Mouse (Mus musculus) adipose tissue, adult 10 weeks (tissue): ENCODE results near the gene Cmtm1. TPM values are rescaled to one million over a fixed set of nuclear protein-coding genes. Genes with fewer than 3 reads are reported as not detected.

Experiments used
- polyA plus RNA-seq: library from polyadenylated mRNA; stranded (reverse); fragments of 350-450 nt; fragmentation: Illumina TruSeq; extraction: RNeasy Lipid Tissue Mini Kit (QIAGEN cat#74804); gene quantifications from one replicate; pipeline ENCODE4 v1.2.3, GENCODE M21; 2014; ENCODE audit warnings: low read depth, low replicate concordance

The Cmtm1 gene
- not detected for polyA plus RNA-seq

DNA sequence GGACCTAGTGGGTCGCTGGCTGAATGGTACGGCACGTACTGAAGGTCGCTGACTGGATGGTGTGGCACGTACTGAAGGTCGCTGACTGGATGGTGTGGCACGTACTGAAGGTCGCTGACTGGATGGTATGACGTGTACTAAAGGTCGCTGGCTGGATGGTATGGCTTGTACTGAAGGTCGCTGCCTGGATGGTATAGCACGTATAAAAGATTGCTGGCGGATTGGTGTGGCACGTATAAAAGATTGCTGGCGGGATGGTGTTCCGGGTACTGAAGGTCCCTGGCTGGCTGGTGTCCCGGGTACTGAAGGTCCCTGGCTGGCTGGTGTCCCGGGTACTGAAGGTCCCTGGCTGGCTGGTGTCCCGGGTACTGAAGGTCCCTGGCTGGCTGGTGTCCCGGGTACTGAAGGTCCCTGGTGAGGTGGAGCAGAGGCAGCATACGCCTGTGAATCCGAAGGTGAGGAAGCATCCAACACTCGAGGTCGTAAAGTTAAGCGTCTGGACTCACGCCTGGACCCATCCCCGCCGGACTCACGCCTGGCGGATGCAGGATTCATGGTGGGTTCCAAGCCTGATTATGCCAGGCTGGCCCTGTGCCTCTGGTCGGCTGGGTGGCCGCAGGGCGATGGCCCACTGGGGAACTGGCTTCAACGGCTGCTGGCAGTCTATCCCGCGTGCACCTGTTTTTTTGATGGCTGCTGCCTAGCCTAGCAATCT lies at the start of gene Cmtm1, which contains the start of gene Gm45711:
Cmtm1 (minus strand) TSS at position 705 of the 715 bp plus-strand sequence.
Gm45711 (minus strand) TSS at position 641 of the 715 bp plus-strand sequence.

DNA sequence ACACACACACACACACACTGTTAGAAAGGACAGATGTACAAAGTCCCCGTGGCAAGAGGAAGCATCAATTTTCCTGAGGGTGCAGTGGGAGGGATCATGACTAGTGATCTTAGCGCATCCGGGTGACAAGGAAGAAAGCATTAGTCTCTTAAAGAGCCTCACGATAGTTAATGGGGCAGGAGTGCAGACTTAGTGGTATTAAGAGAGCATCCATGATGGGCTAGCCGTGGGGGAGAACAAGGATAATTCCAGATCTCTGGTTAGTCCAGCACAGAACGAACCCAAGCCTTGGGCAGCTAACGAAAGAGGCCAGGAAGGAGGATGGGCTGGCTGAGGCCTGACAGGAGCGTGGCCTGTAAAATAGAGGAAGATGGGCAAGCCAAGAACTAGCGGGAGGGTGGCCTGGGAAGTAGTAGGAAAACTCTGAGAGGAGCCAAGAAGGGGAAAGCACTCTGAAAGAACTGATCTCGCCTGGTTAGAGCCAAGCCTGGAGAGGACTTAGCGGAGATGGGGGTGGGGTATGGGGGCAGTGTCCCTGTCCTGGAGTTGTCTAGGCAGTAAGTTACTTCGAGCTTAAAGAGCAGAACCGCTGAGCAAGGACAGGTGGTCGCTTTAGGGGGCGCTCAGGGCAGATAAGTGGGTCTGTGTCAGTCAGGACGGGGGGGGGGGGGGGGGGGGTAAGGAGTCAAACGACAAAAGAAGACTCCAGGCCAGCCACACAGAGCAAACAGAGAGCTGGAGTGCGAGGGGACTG lies 29.5 kb upstream of the Cmtm1 start, which contains the start of gene Cmtm3:
Cmtm3 (plus strand) TSS at position 182 of the 754 bp plus-strand sequence.

GRCm38 (mm10) chr8:104321930-104322329 lies 12.0 kb upstream of the Cmtm1 start, which contains the start of gene Cmtm2b:
Gene Cmtm2b (plus strand): TSS chr8:104322230.

DNA sequence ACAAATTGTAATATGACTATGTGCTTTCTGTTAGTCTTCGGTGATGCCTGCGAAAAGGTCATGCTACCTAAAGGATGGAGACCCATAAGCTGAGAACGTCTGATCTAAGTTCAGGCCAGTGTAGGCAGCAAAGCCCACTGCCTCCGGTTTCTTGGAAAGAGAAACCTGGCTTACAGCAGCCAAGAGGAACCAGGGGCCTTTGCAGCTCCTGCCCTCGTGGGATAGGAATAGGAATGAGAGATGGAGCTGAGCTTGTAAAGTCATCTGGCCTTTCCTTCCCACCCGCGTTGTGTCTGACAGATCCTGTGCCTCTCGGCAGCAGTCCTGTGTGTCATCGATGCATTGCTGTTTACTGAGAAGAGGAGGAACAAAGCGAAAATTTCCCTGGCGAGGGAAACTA lies 11.3 kb upstream of the Cmtm1 start, which contains the start of gene Gm11020:
Gm11020 (plus strand) TSS at position 301 of the 400 bp plus-strand sequence.

GRCm38 (mm10) chr8:104293081-104293480 lies 16.9 kb downstream of the Cmtm1 start, which contains the start of gene Cmtm2a:
Gene Cmtm2a (minus strand): TSS chr8:104293181.

DNA sequence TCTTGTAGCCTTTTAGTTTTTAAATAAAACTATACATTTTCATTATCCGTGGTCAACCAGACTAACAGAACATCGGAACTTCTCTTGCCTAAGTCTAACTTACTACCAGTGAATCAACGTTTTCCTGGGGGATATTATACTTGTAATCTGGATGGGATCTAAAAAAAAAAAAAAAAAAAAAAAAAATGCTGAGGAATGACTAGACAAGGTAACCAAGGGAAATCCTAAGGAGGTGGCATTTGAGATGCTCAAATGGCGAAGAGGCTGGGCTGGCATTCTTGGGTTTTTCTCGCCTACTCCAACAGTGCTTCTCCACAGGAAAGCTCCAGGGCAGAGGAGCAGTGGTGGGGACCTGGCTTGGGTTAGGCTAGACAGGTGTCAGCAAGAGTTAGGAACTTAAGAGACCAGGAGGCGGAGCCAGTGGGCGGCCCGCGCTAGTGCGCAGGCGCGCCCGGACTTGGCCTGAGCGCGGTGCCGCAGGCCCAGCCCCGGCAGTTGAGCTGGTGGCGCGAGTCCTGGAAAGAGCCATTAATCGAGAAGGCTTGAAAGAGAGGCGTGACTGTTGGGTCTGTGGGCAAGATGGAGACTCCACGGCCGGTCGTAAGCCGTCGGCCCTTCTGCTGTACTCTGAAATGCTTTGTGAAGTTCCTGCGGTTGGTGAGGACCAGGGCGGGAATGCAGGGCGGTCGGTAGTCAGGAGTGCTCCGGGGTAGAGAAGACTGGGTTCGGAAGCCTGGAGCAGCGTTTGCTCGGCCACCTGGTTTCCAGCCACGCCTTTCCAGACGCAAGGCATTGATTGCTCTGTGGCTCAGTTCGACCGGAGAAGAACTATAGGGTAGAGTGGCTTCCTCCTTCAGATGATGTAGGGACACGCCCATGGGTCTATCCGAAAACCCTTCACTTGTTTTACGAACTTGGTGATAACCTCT lies 59.2 kb downstream of the Cmtm1 start, which contains the start of gene Cklf:
Cklf (plus strand) TSS at position 423 of the 929 bp plus-strand sequence.

DNA sequence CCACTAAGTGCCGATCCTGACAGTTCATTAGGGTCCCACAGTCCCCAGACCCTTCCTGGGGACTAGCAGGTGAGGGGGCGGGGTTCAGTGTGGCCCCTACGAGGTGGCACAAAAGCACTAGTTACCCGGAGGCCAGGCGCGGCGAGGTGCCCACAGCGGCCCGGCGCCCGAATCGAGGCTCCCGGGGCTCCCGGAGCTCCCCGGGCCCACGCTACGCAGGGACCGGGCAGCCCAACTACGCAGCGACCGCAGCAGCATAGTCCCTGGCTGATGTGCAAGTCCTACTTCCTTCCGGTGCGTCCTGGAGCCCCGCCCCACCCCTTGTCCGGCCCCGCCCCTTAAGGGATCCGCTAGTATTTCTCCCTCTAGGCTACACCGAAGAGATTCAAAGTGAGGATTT lies 61.7 kb downstream of the Cmtm1 start, which contains the start of gene Tk2:
Tk2 (minus strand) TSS at position 283 of the 400 bp plus-strand sequence.

Other genes with a start within 250 kb of the Cmtm1 start
- gene Cdh5, start 208.5 kb downstream of the Cmtm1 start, polyA plus RNA-seq: 67.2 TPM
- 0.37 TPM for gene Bean1, start 139.7 kb downstream of the Cmtm1 start, polyA plus RNA-seq
- 36.2 TPM for gene Tk2, start 61.6 kb downstream of the Cmtm1 start, polyA plus RNA-seq
- 27.2 TPM for gene Cklf, start 59.3 kb downstream of the Cmtm1 start, polyA plus RNA-seq
- gene Cmtm2a, start 17.0 kb downstream of the Cmtm1 start, polyA plus RNA-seq: 18.3 TPM
- gene Gm45711, start 64 bp downstream of the Cmtm1 start, polyA plus RNA-seq: 1.7 TPM
- gene Gm11020, start 11.4 kb upstream of the Cmtm1 start, polyA plus RNA-seq: not detected
- 10.0 TPM for gene Cmtm2b, start 12.1 kb upstream of the Cmtm1 start, polyA plus RNA-seq
- gene Cmtm3, start 29.3 kb upstream of the Cmtm1 start, polyA plus RNA-seq: 41.5 TPM
- 36.8 TPM for gene Cmtm4, start 85.7 kb upstream of the Cmtm1 start, polyA plus RNA-seq
- 51.8 TPM for gene Dync1li2, start 132.9 kb upstream of the Cmtm1 start, polyA plus RNA-seq
- 1.2 TPM for gene Terb1, start 199.8 kb upstream of the Cmtm1 start, polyA plus RNA-seq
- gene Nae1, start 224.5 kb upstream of the Cmtm1 start, polyA plus RNA-seq: 51.1 TPM
- 12.7 TPM for gene Car7, start 224.5 kb upstream of the Cmtm1 start, polyA plus RNA-seq